Mouse (Mus musculus) brain, embryonic 14.5 days (tissue): ENCODE data around the gene Map1lc3a.

ENCODE experiments used
- CTCF ChIP-seq: fragments of 200-500 bp; IDR thresholded peaks from 2 replicates; pipeline ENCODE4 v1.5.1; 2012; ENCODE audit warnings: inconsistent platforms, mild to moderate bottlenecking, moderate library complexity, borderline replicate concordance; ENCODE audit not compliant: insufficient read depth, insufficient read length; ENCODE audit errors: extremely low read depth
- POLR2A ChIP-seq: fragments of 200-500 bp; IDR thresholded peaks from 2 replicates; pipeline ENCODE4 v1.6.1; 2012; ENCODE audit warnings: mild to moderate bottlenecking, inconsistent platforms, borderline replicate concordance; ENCODE audit not compliant: poor library complexity, insufficient read depth, insufficient read length, severe bottlenecking; ENCODE audit errors: extremely low read depth

DNA sequence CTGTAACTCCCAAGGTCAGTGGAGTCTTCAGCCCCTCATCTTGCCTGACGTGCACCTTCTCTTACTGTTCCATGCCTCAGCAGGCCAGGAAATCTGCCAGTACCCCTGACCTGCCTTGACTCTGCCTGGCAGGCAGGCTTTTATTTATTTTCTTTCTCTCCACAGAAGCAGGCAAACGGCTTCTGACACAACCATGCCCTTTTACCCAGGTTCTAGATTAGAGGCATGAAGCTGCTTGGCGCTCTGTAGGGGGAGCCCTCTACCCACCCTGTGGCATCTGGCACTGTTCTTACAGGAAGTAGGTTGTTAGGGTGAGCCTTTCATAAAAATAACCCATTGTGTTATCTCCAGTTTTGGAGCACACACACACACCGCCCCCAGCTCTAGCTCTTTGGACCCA is 35.2 kb upstream of the Map1lc3a start:
- TF ChIP-seq POLR2A (no peak), CTCF (peak; percentile 8; the same call in 1 of the 2 replicates)
